Mouse (Mus musculus) kidney, embryonic 15.5 days (tissue): ENCODE measurements around the gene Bcam. TPM values are rescaled to one million over a fixed set of nuclear protein-coding genes. Genes with fewer than 3 reads are reported as not detected.
"Not testable (repeated sequence)": the region's sequence is repeated elsewhere in the genome, so short reads cannot be mapped to it uniquely, and the experiment has no call there.

Experiments
- ATAC-seq: fragments of 200-750 bp; cut with Nextera tagmentation; replicated peaks from 2 replicates; pipeline ENCODE4 v1.8.0; 2017; ENCODE audit warnings: moderate TSS enrichment; ENCODE audit not compliant: low FRiP score
- H3K27ac ChIP-seq: fragments of 300-500 bp; sonication (generic); 2 replicates; pipeline ENCODE4 v1.5.1; 2015; ENCODE audit warnings: mild to moderate bottlenecking, inconsistent platforms
- H3K27me3 ChIP-seq: fragments of 300-500 bp; sonication (generic); 2 replicates; pipeline ENCODE4 v1.6.1; 2015; ENCODE audit warnings: inconsistent platforms
- H3K36me3 ChIP-seq: fragments of 300-500 bp; sonication (generic); 2 replicates; pipeline ENCODE4 v1.6.1; 2015; ENCODE audit warnings: inconsistent platforms
- H3K4me1 ChIP-seq: fragments of 300-500 bp; sonication (generic); 2 replicates; pipeline ENCODE4 v1.6.1; 2015; ENCODE audit warnings: inconsistent platforms
- H3K4me2 ChIP-seq: fragments of 300-500 bp; sonication (generic); 2 replicates; pipeline ENCODE4 v1.6.1; 2015; ENCODE audit warnings: moderate library complexity, mild to moderate bottlenecking, inconsistent platforms
- H3K4me3 ChIP-seq: fragments of 300-500 bp; sonication (generic); replicated peaks from 2 replicates; pipeline ENCODE4 v1.5.1; 2015; ENCODE audit warnings: mild to moderate bottlenecking, inconsistent platforms
- H3K9ac ChIP-seq: fragments of 300-500 bp; sonication (generic); 2 replicates; pipeline ENCODE4 v1.6.1; 2015; ENCODE audit warnings: mild to moderate bottlenecking, inconsistent platforms
- H3K9me3 ChIP-seq: fragments of 300-500 bp; sonication (generic); replicated peaks from 2 replicates; pipeline ENCODE4 v1.6.1; 2016; ENCODE audit warnings: inconsistent platforms
- WGBS: fragments of 180-500 bp; shearing (Covaris S2); methylation state at CpG from one replicate; pipeline ENCODE4 v1.1.7; 2015; ENCODE audit warnings: mixed read lengths; 5-methylcytosine and 5-hydroxymethylcytosine counted together
- polyA plus RNA-seq: library from polyadenylated mRNA; unstranded; fragments of >200 nt; fragmentation: Nextera tagmentation; extraction: Ambion mirVana; gene quantifications from 2 replicates; pipeline ENCODE4 v1.2.1, GENCODE M21; 2015

Gene Bcam
- polyA plus RNA-seq, 1 experiment from 2014 or later: 257 TPM

GRCm38 (mm10) chr7:19802995-19803394, 32.2 kb upstream of the Bcam start:
- Histone ChIP-seq H3K4me3 (no peak overlapping the region), H3K9me3 (no peaks in the 10 kb centered on the region), H3K4me1 (no peaks in the 10 kb centered on the region), H3K27me3 (peaks cover 7% of the 10 kb centered on the region; the same call in 1 of the 2 replicates), H3K4me2 (no peak overlapping the region), H3K36me3 (no peaks in the 10 kb centered on the region), H3K9ac (no peak overlapping the region), H3K27ac (no peak overlapping the region)
- ATAC-seq: no peak
- WGBS: 21% methylated on average over 6 of the region's 7 CpGs

GRCm38 (mm10) chr7:19800764-19801163, 29.9 kb upstream of the Bcam start:
- Histone ChIP-seq H3K4me1 (peaks cover 11% of the 10 kb centered on the region), H3K4me2 (no peak overlapping the region), H3K9ac (no peak overlapping the region), H3K36me3 (no peaks in the 10 kb centered on the region), H3K9me3 (no peaks in the 10 kb centered on the region), H3K4me3 (no peak overlapping the region), H3K27me3 (peaks cover 22% of the 10 kb centered on the region), H3K27ac (no peak overlapping the region)
- WGBS: 28% methylated on average over 2 of the region's 2 CpGs
- no peak for ATAC-seq

GRCm38 (mm10) chr7:19796697-19797588, 26.1 kb upstream of the Bcam start, which contains the start of gene Cblc:
TSS of gene Cblc (minus strand) at chr7:19796809.
- WGBS: 2% methylated on average over 32 of the region's 32 CpGs
- H3K27me3 ChIP-seq: peaks cover 22% of the 10 kb centered on the region

GRCm38 (mm10) chr7:19796254-19796653, 25.4 kb upstream of the Bcam start:
- no peaks in the 10 kb centered on the region for H3K36me3 ChIP-seq
- H3K9ac ChIP-seq: peak overlapping the region; percentile 48
- peak overlapping the region; percentile 64 for H3K4me2 ChIP-seq
- H3K4me1 ChIP-seq: peaks cover 11% of the 10 kb centered on the region
- no peak for ATAC-seq
- peak overlapping the region; percentile 47 for H3K4me3 ChIP-seq
- H3K27ac ChIP-seq: peak overlapping the region; percentile 83
- WGBS: 11% methylated on average over 18 of the region's 18 CpGs
- H3K27me3 ChIP-seq: peaks cover 21% of the 10 kb centered on the region
- no peaks in the 10 kb centered on the region for H3K9me3 ChIP-seq

More at GRCm38 (mm10) chr7:19796697-19797588, 26.1 kb upstream of the Bcam start, which contains the start of gene Cblc:
- Histone ChIP-seq H3K4me3 (peak within 1 kb of the TSS; percentile 47), H3K36me3 (no peaks in the 10 kb centered on the region), H3K4me1 (peaks cover 11% of the 10 kb centered on the region), H3K9me3 (no peaks in the 10 kb centered on the region), H3K9ac (peak within 1 kb of the TSS; percentile 48), H3K4me2 (peak within 1 kb of the TSS; percentile 64), H3K27ac (peak within 1 kb of the TSS; percentile 83)
- peak; percentile 80 for ATAC-seq

- no peak overlapping the region for H3K4me3 ChIP-seq
- no peak overlapping the region for H3K9ac ChIP-seq
- H3K27me3 ChIP-seq: peaks cover 25% of the 10 kb centered on the region
- no peak overlapping the region for H3K4me2 ChIP-seq
- no peak overlapping the region for H3K27ac ChIP-seq
- H3K9me3 ChIP-seq: no peaks in the 10 kb centered on the region
- no peaks in the 10 kb centered on the region for H3K36me3 ChIP-seq
- H3K4me1 ChIP-seq: peaks cover 11% of the 10 kb centered on the region
- 52% methylated on average over 2 of the region's 2 CpGs for WGBS
- ATAC-seq: no peak
Observed at GRCm38 (mm10) chr7:19795236-19795635, 24.4 kb upstream of the Bcam start.

GRCm38 (mm10) chr7:19792701-19793630, 22.1 kb upstream of the Bcam start:
- peaks cover 25% of the 10 kb centered on the region for H3K27me3 ChIP-seq
- no peak overlapping the region for H3K27ac ChIP-seq
- 86% methylated on average over 19 of the region's 19 CpGs for WGBS
- peaks cover 16% of the 10 kb centered on the region for H3K4me1 ChIP-seq
- H3K36me3 ChIP-seq: no peaks in the 10 kb centered on the region
- no peaks in the 10 kb centered on the region for H3K9me3 ChIP-seq
- no peak overlapping the region for H3K4me2 ChIP-seq
- no peak for ATAC-seq
- H3K9ac ChIP-seq: no peak overlapping the region
- H3K4me3 ChIP-seq: no peak overlapping the region

GRCm38 (mm10) chr7:19791504-19791903, 20.7 kb upstream of the Bcam start:
- not testable (repeated sequence) for H3K4me1 ChIP-seq, ATAC-seq, H3K27ac ChIP-seq, H3K36me3 ChIP-seq, H3K4me2 ChIP-seq, H3K4me3 ChIP-seq, H3K9me3 ChIP-seq, H3K9ac ChIP-seq
- peaks cover 17% of the 10 kb centered on the region for H3K27me3 ChIP-seq
- WGBS: 91% methylated on average over 2 of the region's 2 CpGs

GRCm38 (mm10) chr7:19789904-19790347, 19.1 kb upstream of the Bcam start:
- Histone ChIP-seq H3K27me3 (0 out of 2 replicates have a peak, but pooled peaks cover 4% of the 10 kb centered on the region), H3K36me3 (no peaks in the 10 kb centered on the region), H3K27ac (peak overlapping the region; percentile 41; the same call in 1 of the 2 replicates), H3K9ac (peak overlapping the region; percentile 40), H3K4me1 (peaks cover 11% of the 10 kb centered on the region; the same call in 1 of the 2 replicates), H3K4me3 (peak overlapping the region; percentile 38), H3K9me3 (no peaks in the 10 kb centered on the region), H3K4me2 (peak overlapping the region; percentile 72)
- 2% methylated on average over 19 of the region's 19 CpGs for WGBS
- peak; percentile 62 for ATAC-seq

- Histone ChIP-seq H3K27me3 (0 out of 2 replicates have a peak, but pooled peaks cover 2% of the 10 kb centered on the region), H3K36me3 (no peaks in the 10 kb centered on the region), H3K4me1 (peaks cover 11% of the 10 kb centered on the region; the same call in 1 of the 2 replicates), H3K4me3 (no peak overlapping the region), H3K27ac (no peak overlapping the region), H3K9ac (no peak overlapping the region), H3K4me2 (no peak overlapping the region), H3K9me3 (no peaks in the 10 kb centered on the region)
- WGBS: 39% methylated on average over 12 of the region's 12 CpGs
- no peak for ATAC-seq
Observed at GRCm38 (mm10) chr7:19785874-19786458, 15.2 kb upstream of the Bcam start.

GRCm38 (mm10) chr7:19784764-19785535, 14.1 kb upstream of the Bcam start:
- no peak overlapping the region for H3K4me3 ChIP-seq
- peak; percentile 24; the same call in 1 of the 2 replicates for ATAC-seq
- no peak overlapping the region for H3K4me2 ChIP-seq
- no peak overlapping the region for H3K27ac ChIP-seq
- H3K4me1 ChIP-seq: peaks cover 10% of the 10 kb centered on the region; the same call in 1 of the 2 replicates
- no peaks in the 10 kb centered on the region for H3K9me3 ChIP-seq
- H3K27me3 ChIP-seq: no peaks in the 10 kb centered on the region
- 0 out of 2 replicates have a peak, but pooled peaks cover 2% of the 10 kb centered on the region for H3K36me3 ChIP-seq
- 31% methylated on average over 11 of the region's 11 CpGs for WGBS
- H3K9ac ChIP-seq: no peak overlapping the region

GRCm38 (mm10) chr7:19783630-19784029, 12.8 kb upstream of the Bcam start:
- H3K27ac ChIP-seq: no peak overlapping the region
- H3K4me3 ChIP-seq: no peak overlapping the region
- no peaks in the 10 kb centered on the region for H3K9me3 ChIP-seq
- H3K36me3 ChIP-seq: 0 out of 2 replicates have a peak, but pooled peaks cover 9% of the 10 kb centered on the region
- H3K27me3 ChIP-seq: no peaks in the 10 kb centered on the region
- WGBS: 82% methylated on average over 8 of the region's 8 CpGs
- no peak for ATAC-seq
- no peak overlapping the region for H3K9ac ChIP-seq
- no peak overlapping the region for H3K4me2 ChIP-seq
- peaks cover 6% of the 10 kb centered on the region; the same call in 1 of the 2 replicates for H3K4me1 ChIP-seq
